Mouse (Mus musculus): ENCODE results near the gene Scaf4. TPM values are rescaled to one million over a fixed set of nuclear protein-coding genes. Genes with fewer than 3 reads are reported as not detected.

Scaf4 gene
- polyA plus RNA-seq, 1 experiment from 2014 or later, result 39.8 TPM

- Histone ChIP-seq H3K4me1 (no peaks in the 10 kb centered on the region), H3K27ac (replicated peaks) (no peak overlapping the region)
- WGBS, result 82% methylated on average over 12 of the region's 12 CpGs
Observed at GRCm38 (mm10) chr16:90213477-90214339, 70.6 kb downstream of the Scaf4 start.

GRCm38 (mm10) chr16:90211767-90212166 lies 72.5 kb downstream of the Scaf4 start:
- no peak overlapping the region for H3K4me2 ChIP-seq (replicated peaks)
- H3K9ac ChIP-seq (replicated peaks), result no peak overlapping the region
- no peak overlapping the region for H3K27ac ChIP-seq (replicated peaks)
- no peaks in the 10 kb centered on the region for H3K9me3 ChIP-seq
- no peak overlapping the region for H3K4me3 ChIP-seq
- H3K36me3 ChIP-seq, result no peaks in the 10 kb centered on the region
- ATAC-seq (ENCODE audit: low FRiP score, low read depth), result no peak
- no peaks in the 10 kb centered on the region for H3K4me1 ChIP-seq
- WGBS, result 86% methylated on average over 8 of the region's 8 CpGs
- H3K27me3 ChIP-seq, result no peaks in the 10 kb centered on the region

More at GRCm38 (mm10) chr16:90213477-90214339, 70.6 kb downstream of the Scaf4 start:
- Histone ChIP-seq H3K36me3 (no peaks in the 10 kb centered on the region), H3K27me3 (peaks cover 3% of the 10 kb centered on the region; the same call in 1 of the 2 replicates), H3K4me2 (replicated peaks) (no peak overlapping the region), H3K4me3 (no peak overlapping the region), H3K9ac (replicated peaks) (no peak overlapping the region), H3K9me3 (no peaks in the 10 kb centered on the region)
- no peak for ATAC-seq (ENCODE audit: low FRiP score, low read depth)

DNA sequence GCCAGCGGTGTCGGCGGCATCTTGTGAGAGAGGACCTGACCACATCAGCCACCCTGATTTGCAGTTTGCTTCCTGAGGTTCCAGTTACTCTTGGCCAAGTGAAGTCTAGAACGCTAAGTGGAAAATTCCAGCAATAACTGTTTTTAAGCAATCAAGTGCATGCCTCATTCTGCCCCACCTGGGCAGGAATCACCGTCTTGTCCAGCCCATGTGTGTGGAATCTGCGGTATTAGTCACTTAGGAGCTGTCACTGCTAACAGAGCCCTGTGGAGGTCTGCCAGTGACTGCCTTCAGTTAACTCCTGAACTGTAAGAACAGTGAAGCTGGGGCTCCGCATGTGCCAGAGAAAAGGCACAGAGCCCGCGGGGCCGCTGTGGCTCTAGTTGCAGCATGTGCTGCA lies 73.6 kb downstream of the Scaf4 start:
- no peak overlapping the region for H3K27ac ChIP-seq (replicated peaks)
- no peaks in the 10 kb centered on the region for H3K4me1 ChIP-seq
- H3K4me3 ChIP-seq, result no peak overlapping the region
- no peaks in the 10 kb centered on the region for H3K9me3 ChIP-seq
- H3K4me2 ChIP-seq (replicated peaks), result no peak overlapping the region
- ATAC-seq (ENCODE audit: low FRiP score, low read depth), result no peak
- no peaks in the 10 kb centered on the region for H3K27me3 ChIP-seq
- H3K9ac ChIP-seq (replicated peaks), result no peak overlapping the region
- H3K36me3 ChIP-seq, result no peaks in the 10 kb centered on the region
- WGBS, result 90% methylated on average over 10 of the region's 10 CpGs

GRCm38 (mm10) chr16:90208996-90209395 lies 75.3 kb downstream of the Scaf4 start:
- Histone ChIP-seq H3K27me3 (no peaks in the 10 kb centered on the region), H3K4me3 (no peak overlapping the region), H3K27ac (replicated peaks) (no peak overlapping the region), H3K9ac (replicated peaks) (no peak overlapping the region), H3K4me1 (no peaks in the 10 kb centered on the region), H3K9me3 (no peaks in the 10 kb centered on the region), H3K36me3 (no peaks in the 10 kb centered on the region), H3K4me2 (replicated peaks) (no peak overlapping the region)
- WGBS, result 84% methylated on average over 3 of the region's 3 CpGs
- ATAC-seq (ENCODE audit: low FRiP score, low read depth), result no peak

- no peaks in the 10 kb centered on the region for H3K27me3 ChIP-seq
Observed at GRCm38 (mm10) chr16:90204868-90205267, 79.4 kb downstream of the Scaf4 start.

GRCm38 (mm10) chr16:90203226-90203962 lies 80.9 kb downstream of the Scaf4 start:
- no peak overlapping the region for H3K4me2 ChIP-seq (replicated peaks)
- no peak overlapping the region for H3K27ac ChIP-seq (replicated peaks)
- no peaks in the 10 kb centered on the region for H3K4me1 ChIP-seq
- H3K9ac ChIP-seq (replicated peaks), result no peak overlapping the region
- no peak for ATAC-seq (ENCODE audit: low FRiP score, low read depth)
- H3K4me3 ChIP-seq, result no peak overlapping the region
- no peaks in the 10 kb centered on the region for H3K9me3 ChIP-seq
- WGBS, result 88% methylated on average over 6 of the region's 6 CpGs
- no peaks in the 10 kb centered on the region for H3K27me3 ChIP-seq
- H3K36me3 ChIP-seq, result no peaks in the 10 kb centered on the region

More at GRCm38 (mm10) chr16:90204868-90205267, 79.4 kb downstream of the Scaf4 start:
- Histone ChIP-seq H3K27ac (replicated peaks) (no peak overlapping the region), H3K4me1 (no peaks in the 10 kb centered on the region), H3K4me3 (no peak overlapping the region), H3K36me3 (no peaks in the 10 kb centered on the region), H3K4me2 (replicated peaks) (no peak overlapping the region), H3K9ac (replicated peaks) (no peak overlapping the region), H3K9me3 (no peaks in the 10 kb centered on the region)
- 97% methylated on average over 2 of the region's 2 CpGs for WGBS
- no peak for ATAC-seq (ENCODE audit: low FRiP score, low read depth)

GRCm38 (mm10) chr16:90202140-90202539 lies 82.2 kb downstream of the Scaf4 start:
- Histone ChIP-seq H3K27me3 (no peaks in the 10 kb centered on the region), H3K4me3 (no peak overlapping the region), H3K36me3 (no peaks in the 10 kb centered on the region), H3K9ac (replicated peaks) (no peak overlapping the region), H3K9me3 (no peaks in the 10 kb centered on the region), H3K4me1 (peaks cover 6% of the 10 kb centered on the region), H3K27ac (replicated peaks) (no peak overlapping the region), H3K4me2 (replicated peaks) (no peak overlapping the region)
- ATAC-seq (ENCODE audit: low FRiP score, low read depth), result no peak
- WGBS, result 78% methylated on average over 19 of the region's 19 CpGs

DNA sequence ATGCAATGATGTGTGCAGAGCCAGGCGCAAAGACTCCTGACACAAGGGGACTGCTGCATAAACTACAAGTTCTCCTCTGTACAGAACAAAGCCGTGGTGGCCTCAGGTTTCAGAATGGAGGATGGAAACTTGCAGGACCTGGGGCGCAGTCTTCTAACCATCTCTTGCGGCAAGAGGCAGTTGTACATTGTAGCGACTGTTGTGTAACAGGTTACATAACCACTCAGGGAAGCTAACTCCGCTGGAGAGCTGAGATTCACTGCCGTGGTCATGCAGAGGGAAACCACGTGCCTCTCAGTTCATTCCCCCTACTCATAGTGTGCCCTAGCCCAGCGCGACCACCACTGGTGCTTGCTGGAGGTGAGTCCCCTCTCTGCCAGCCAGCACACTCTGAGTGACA lies 85.1 kb downstream of the Scaf4 start:
- H3K4me1 ChIP-seq, result peaks cover 6% of the 10 kb centered on the region
- no peak overlapping the region for H3K4me3 ChIP-seq
- no peaks in the 10 kb centered on the region for H3K36me3 ChIP-seq
- H3K4me2 ChIP-seq (replicated peaks), result no peak overlapping the region
- WGBS, result 84% methylated on average over 10 of the region's 10 CpGs
- no peak overlapping the region for H3K9ac ChIP-seq (replicated peaks)
- H3K9me3 ChIP-seq, result no peaks in the 10 kb centered on the region
- H3K27me3 ChIP-seq, result no peaks in the 10 kb centered on the region
- ATAC-seq (ENCODE audit: low FRiP score, low read depth), result no peak
- H3K27ac ChIP-seq (replicated peaks), result no peak overlapping the region

- Histone ChIP-seq H3K4me3 (no peak overlapping the region), H3K4me2 (replicated peaks) (no peak overlapping the region), H3K9ac (replicated peaks) (no peak overlapping the region), H3K9me3 (no peaks in the 10 kb centered on the region), H3K27me3 (no peaks in the 10 kb centered on the region), H3K4me1 (peaks cover 6% of the 10 kb centered on the region), H3K36me3 (no peaks in the 10 kb centered on the region), H3K27ac (replicated peaks) (no peak overlapping the region)
- 86% methylated on average over 6 of the region's 6 CpGs for WGBS
- no peak for ATAC-seq (ENCODE audit: low FRiP score, low read depth)
Observed at GRCm38 (mm10) chr16:90198626-90199025, 85.7 kb downstream of the Scaf4 start.

GRCm38 (mm10) chr16:90197337-90197973 lies 86.8 kb downstream of the Scaf4 start:
- peaks cover 6% of the 10 kb centered on the region for H3K4me1 ChIP-seq

DNA sequence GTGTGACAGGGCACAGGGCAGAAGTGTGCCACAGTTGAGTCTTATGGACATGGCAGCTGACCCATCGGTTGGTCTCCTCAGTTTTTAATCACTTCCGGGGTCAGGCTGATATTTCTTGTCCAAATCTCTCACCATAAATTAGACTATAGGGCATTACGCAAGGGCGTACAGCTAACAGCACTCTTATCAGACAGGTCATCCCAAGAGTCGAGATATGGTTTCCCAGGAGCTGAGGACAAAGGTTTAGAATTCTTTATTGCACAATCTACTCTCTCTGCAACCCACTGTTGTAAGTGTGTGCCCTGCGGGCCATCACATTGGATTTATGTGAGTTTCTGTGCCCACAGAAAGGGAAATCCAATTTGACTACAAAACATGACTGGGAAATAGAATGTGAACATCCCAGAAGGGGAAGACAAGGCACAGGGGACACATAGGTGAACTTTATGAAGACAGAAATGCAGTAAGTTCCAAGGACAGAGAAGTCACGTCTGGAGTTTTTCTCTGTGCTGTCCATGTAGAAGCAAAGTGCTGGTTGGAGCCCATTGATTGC lies 87.5 kb downstream of the Scaf4 start:
- Histone ChIP-seq H3K4me1 (peaks cover 6% of the 10 kb centered on the region), H3K27ac (replicated peaks) (no peak overlapping the region), H3K4me2 (replicated peaks) (peak overlapping the region; percentile 57; the same call in 1 of the 2 replicates), H3K9me3 (no peaks in the 10 kb centered on the region), H3K9ac (replicated peaks) (no peak overlapping the region), H3K36me3 (no peaks in the 10 kb centered on the region), H3K4me3 (no peak overlapping the region), H3K27me3 (no peaks in the 10 kb centered on the region)
- 86% methylated on average over 7 of the region's 7 CpGs for WGBS
- ATAC-seq (ENCODE audit: low FRiP score, low read depth), result no peak

More at GRCm38 (mm10) chr16:90197337-90197973, 86.8 kb downstream of the Scaf4 start:
- Histone ChIP-seq H3K9me3 (no peaks in the 10 kb centered on the region), H3K9ac (replicated peaks) (peak overlapping the region; percentile 43), H3K27me3 (no peaks in the 10 kb centered on the region), H3K4me2 (replicated peaks) (peak overlapping the region; percentile 57), H3K4me3 (peak overlapping the region; percentile 44), H3K36me3 (no peaks in the 10 kb centered on the region), H3K27ac (replicated peaks) (no peak overlapping the region)
- peak; percentile 92 for ATAC-seq (ENCODE audit: low FRiP score, low read depth)
- WGBS, result 1% methylated on average over 22 of the region's 22 CpGs

Data from midbrain, embryonic 12.5 days (tissue).